In genomic region chr11:98202641-98203350, GRCm38 (mm10) we compare ENCODE assay signal across 8 mouse cellular contexts. TPM values are rescaled to one million over a fixed set of nuclear protein-coding genes. Genes with fewer than 3 reads are reported as not detected.
A peak's percentile ranks its signal among the peaks of the same experiment; 100 is the strongest.
DNase-seq lines count a peak whose midpoint lies in the region; ATAC-seq lines count a peak whose summit lies in the region.

Cdk12 (plus strand) TSS chr11:98203059.

- peak; percentile 92 for ATAC-seq in megakaryocyte progenitor cell, adult 5-6 weeks (replicated peaks; ENCODE audit: poor library complexity)

- DNase-seq in adipocyte (ENCODE audit: low spot score): peak; percentile 99
- peak; percentile 98 for DNase-seq in embryo, embryonic 10 days (ENCODE audit: low spot score)
- DNase-seq in gastrocnemius, postnatal 10 days: peak; percentile 95
- peak; percentile 99 for DNase-seq in induced T-regulatory cell, adult 2 months (ENCODE audit: low read depth)
- DNase-seq in left cerebral cortex, adult 9 months (ENCODE audit: low spot score in 2 of 2): peak; percentile 89 to 98
- peak; percentile 94 for DNase-seq in right cerebral cortex, postnatal 14 days
- DNase-seq in urinary bladder, postnatal 36 days (ENCODE audit: low spot score in 2 of 2): peak; percentile 94 to 95

RNA-seq across cellular contexts. Expression of gene Cdk12, which starts in this region (rescaled TPM):
- total RNA-seq in gastrocnemius, postnatal 10 days (2021): 10 to 100 TPM; 16.6 to 25.1 TPM
- total RNA-seq in megakaryocyte progenitor cell, adult 5-6 weeks (2015): 49.4 and 51.0 TPM in 2 replicates
- total RNA-seq in megakaryocyte progenitor cell, adult 5-6 weeks (2017): 49.6 and 58.0 TPM in 2 replicates

Comparison
In these comparisons a context has a peak if more than half of its experiments do, and no peak if none do; other contexts are left out.
1. Peak in every context shown above with its lines: DNase-seq and ATAC-seq.